Mouse (Mus musculus) brain, embryonic 14.5 days (tissue): Measurements from ENCODE around the gene Gm12216. TPM values are rescaled to one million over a fixed set of nuclear protein-coding genes. Genes with fewer than 3 reads are reported as not detected.
"Not testable (repeated sequence)": the region's sequence is repeated elsewhere in the genome, so short reads cannot be mapped to it uniquely, and the experiment has no call there.

ENCODE experiments used
- DNase-seq: peaks from one replicate; pipeline ENCODE4 v3.0.0-alpha.2; 2011; ENCODE audit warnings: low read depth
- CTCF ChIP-seq: fragments of 200-500 bp; IDR thresholded peaks from 2 replicates; pipeline ENCODE4 v1.5.1; 2012; ENCODE audit warnings: inconsistent platforms, mild to moderate bottlenecking, moderate library complexity, borderline replicate concordance; ENCODE audit not compliant: insufficient read depth, insufficient read length; ENCODE audit errors: extremely low read depth
- POLR2A ChIP-seq: fragments of 200-500 bp; IDR thresholded peaks from 2 replicates; pipeline ENCODE4 v1.6.1; 2012; ENCODE audit warnings: mild to moderate bottlenecking, inconsistent platforms, borderline replicate concordance; ENCODE audit not compliant: poor library complexity, insufficient read depth, insufficient read length, severe bottlenecking; ENCODE audit errors: extremely low read depth
- polyA plus RNA-seq: library from polyadenylated mRNA; depleted of rRNA; stranded (reverse); fragments of >200 nt; gene quantifications from 2 replicates; pipeline ENCODE4 v1.2.3, GENCODE M21; 2012

Gm12216 gene
- polyA plus RNA-seq, 1 experiment: 0.11 TPM

DNA sequence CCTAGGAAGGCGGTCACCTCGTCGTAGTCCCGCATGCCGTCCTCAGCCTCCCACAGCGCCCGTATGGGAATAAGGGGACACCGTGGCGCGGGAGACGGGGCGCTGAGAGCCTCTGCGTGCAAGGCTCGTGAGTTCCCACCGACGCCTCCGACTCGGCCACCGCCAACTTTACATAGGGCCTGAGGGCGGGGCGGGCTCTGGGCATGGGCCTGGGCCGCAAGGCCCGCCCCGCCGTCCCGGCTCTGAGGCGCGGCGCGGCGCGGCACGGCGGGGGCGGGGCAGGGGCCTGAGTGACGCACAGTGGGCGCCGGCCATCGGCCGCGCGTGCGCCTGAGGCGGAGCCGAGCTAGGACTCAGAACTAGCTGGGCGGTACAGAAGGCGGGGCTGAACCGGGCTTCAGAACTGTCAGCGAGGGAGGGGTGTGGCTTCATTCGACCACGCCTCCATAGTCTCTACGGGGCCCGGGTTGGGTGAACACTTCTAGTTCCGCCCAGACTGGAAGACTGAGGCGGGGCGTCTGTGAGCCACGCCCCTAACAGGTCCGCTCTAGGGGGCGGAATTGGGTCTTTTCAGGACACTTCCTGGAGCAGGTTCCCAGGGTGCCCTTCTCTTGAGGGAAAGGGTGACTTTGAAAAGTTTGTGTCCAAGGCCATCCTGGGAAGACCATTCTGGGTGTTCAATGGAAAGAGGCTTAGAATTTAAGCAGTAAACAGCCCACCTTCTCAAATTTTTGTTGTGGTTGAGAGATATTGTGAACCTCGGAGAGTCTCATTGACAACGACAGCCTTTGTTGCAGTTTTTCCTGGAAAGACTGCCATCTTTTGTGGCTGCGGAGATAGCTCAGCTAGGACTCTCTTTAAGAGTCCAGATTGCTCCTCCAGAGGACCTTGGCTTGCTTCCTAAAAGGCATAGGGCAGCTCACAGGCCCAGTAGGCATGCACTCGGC is 32.7 kb upstream of the Gm12216 start, which contains the start of gene Slc22a5:
TSS of gene Slc22a5 (minus strand) at position 156 of the 947 bp plus-strand sequence.
- peak; percentile 98 for DNase-seq
- TF ChIP-seq CTCF: no peak; the same call in 1 of the 2 replicates
- 0 out of 2 replicates have a peak, but pooled peaks have one; percentile 41 for TF ChIP-seq POLR2A

DNA sequence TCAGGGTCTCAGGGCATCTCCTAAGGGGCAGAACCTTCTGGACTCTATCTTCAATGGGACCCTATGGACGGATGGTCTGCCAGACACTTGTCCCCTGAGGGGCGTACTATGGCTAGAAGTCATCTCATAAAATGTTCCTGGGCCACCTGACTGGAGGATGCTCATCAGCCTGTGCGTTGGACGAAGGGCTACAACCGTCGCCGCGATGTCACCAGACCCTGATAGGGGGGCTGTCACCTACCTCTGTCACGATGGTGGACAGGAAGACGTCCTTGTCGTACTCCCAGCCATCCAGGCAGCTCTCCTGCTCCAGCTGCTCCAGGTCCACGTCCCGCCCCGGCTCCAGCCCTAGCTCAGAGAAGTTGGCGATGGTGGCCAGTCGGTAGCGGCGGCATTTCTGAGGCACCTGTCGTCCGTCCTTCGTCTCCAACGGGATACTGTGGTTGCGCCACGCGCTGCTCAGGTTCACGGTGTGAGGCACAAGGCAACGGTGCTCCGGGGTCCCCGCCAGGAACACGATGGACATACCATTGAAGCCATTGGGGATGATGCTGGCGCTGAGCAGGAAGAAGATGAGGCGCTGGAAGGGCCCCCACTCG is 31.9 kb upstream of the Gm12216 start:
- TF ChIP-seq CTCF (no peak), POLR2A (no peak)
- no peak for DNase-seq

DNA sequence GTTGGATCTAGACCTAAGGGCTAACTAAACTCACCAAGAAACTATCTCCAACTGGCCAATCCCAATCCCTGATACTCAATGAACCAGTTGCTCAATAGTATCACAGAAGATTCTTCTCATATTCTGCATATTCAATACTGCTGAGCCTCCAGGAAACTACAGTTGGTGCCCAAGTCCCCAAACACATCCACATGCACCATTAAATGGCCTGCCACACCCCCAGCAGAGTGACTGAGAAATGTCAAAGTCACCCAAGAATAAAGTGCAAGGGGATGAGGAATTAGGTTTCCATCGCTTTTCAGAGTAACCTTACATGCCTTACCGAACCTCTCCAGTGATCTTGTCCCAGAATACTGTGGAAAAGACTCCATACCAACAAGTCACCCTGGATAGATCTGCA is 31.2 kb upstream of the Gm12216 start:
- TF ChIP-seq POLR2A (no peak), CTCF (no peak)

DNA sequence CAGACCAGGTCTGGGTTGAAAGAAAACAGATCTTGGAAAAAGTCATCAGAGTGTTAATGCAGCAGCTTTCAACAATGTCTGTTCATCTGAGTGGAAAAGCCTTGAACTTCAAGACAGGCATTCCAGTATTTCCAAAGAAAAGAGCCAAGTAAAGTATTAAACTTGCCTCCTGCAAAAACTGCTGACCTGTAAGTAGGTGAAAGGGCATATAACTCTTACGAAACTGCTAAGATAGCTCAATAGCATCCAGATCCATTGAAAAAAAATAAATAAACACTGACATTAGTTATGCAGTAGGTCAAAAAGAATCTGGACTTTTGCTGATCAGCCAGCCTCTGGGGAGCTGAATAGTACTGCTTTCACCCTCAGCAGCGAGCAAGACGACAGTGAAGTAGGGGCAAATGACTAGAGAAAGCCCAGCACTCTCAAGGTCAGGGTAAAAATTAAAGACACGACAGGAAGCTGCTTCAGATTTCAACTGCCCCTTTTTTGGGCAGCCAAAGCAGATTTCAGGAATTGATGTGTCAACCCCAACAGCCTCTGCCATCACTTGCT is 30.1 kb upstream of the Gm12216 start:
- TF ChIP-seq POLR2A (no peak), CTCF (no peak)
- DNase-seq: no peak

More for the DNA sequence above, 31.2 kb upstream of the Gm12216 start:
- DNase-seq: no peak

DNA sequence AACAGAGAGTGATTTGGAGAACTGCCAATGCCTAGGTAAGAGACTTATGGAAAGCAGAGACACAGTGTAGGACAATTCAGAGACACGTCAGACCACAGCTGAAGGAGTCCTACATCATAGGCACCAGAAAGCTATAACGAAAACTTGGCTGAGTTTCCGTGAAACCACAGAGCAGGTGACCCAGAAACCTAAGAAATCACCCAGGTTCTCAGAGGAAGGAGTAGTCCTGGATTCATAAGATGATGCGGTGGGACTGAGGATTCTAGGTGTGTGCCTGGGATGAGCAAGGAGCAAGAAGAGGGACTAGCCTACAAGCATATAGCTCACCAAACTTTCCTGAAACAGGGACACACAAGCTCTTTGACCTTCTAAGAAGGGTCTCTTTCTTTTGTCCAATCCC is 29.2 kb upstream of the Gm12216 start:
- no peak for DNase-seq
- TF ChIP-seq CTCF: no peak
- no peak for TF ChIP-seq POLR2A

DNA sequence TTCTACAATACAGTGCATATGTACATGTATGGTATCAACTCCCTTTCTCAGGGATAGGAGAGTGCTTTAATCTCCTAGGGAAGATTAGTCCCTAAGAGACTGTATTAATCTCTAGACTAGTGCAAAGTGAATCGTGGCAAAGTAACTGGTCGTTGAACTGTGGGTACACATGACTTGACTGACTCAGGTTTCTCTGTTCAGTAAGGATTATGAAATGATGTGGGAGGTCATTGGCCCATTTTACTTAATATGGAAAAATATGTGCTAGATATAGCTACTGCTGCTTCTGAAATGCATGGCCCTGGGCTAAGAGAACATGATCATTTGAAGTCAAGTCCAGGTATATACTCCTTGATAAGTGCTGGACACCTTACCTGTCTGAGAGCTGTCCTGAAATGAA is 24.2 kb upstream of the Gm12216 start:
- TF ChIP-seq POLR2A (no peak), CTCF (no peak)

DNA sequence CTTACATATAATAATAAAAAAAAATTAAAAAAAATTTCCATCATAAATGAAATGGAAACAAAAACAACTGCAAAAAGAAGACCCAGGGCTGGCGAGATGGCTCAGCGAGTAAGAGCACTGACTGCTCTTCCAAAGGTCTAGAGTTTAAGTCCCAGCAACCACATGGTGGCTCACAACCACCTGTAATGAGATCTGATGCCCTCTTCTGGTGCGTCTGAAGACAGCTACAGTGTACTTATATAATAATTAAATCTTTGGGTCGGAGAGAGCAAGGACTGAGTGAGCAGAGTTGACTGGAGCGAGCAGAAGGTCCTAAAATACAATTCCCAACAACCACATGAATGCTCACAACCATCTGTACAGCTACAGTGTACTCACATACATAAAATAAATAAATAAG is 19.0 kb upstream of the Gm12216 start:
- not testable (repeated sequence) for DNase-seq

More for the DNA sequence above, 24.2 kb upstream of the Gm12216 start:
- DNase-seq: no peak

DNA sequence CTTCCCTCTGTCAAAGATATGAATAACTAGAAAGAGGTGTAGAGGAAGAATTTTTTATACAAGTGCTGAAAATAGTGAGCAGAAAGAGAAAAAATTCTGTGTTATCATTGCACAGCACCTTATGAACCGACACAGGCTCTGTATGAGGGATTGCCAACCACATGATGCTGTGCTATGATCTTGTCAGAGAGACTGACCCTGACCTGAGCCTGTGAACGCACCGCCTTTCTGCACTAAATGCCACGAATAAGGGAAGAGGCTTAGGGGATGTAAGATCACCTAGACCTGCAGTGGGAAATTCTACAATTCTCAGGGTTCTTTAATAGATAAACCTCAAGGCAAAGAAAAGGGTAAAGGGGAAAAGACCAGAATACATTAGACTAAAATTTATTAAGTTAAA is 17.4 kb upstream of the Gm12216 start:
- DNase-seq: no peak
- TF ChIP-seq CTCF (no peak), POLR2A (no peak)

DNA sequence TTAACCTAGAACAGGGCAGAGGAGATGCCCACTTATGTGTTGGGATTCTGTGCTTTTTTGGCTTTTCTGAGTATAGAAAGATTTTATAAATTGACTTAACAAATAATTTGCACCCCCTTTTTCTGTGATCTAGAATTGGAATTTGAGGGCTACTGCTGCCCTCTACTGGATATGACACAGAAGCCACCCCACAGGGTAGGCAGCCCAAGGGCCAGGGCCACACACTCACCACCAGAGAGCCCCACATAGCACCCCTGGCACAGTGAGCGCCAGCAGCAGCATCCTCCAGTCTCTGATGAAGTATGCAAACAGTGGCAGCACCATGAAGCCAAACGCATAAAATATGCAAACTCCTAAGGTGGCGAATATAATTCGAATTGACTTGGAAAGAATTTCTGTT is 15.7 kb upstream of the Gm12216 start:
- TF ChIP-seq POLR2A (no peak), CTCF (no peak)
- no peak for DNase-seq

DNA sequence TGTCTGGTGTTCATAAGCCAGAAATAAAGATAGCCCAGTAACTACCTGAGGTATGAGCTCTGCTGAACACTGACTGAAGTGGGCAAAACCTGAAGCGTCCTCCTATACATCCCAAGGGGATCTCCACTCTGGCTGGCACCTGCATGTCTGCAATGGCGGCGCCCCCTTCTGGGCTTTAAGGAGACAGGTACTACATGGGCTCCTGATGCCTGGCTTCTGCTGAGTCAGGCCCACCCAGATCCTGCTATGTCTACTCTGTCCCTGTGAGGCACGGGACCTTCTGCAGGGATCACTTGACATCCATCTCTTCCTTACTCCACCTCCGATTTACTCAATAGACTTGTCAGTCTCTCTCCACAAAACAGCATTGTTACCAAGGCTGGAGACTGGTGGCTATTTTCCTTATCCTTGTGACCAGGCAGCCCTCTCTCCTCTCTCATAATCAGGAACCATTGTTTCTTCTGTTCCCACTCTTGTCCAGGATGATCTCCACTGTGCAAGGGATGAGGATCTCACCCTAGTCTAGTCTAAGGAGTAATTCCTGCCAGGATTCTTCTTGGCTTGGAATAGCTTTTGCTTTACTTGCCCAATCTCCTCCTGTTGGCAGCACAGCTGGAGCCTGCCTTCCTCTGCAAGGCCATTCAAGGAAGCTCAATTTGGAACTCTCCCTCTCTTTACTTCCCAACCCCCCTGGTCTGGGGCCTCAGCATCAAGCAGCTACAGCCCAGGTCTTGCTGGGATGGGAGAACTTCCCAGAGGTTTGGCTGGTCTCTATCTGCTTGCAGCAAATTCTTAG is 15.1 kb upstream of the Gm12216 start:
- DNase-seq: not testable (repeated sequence)

DNA sequence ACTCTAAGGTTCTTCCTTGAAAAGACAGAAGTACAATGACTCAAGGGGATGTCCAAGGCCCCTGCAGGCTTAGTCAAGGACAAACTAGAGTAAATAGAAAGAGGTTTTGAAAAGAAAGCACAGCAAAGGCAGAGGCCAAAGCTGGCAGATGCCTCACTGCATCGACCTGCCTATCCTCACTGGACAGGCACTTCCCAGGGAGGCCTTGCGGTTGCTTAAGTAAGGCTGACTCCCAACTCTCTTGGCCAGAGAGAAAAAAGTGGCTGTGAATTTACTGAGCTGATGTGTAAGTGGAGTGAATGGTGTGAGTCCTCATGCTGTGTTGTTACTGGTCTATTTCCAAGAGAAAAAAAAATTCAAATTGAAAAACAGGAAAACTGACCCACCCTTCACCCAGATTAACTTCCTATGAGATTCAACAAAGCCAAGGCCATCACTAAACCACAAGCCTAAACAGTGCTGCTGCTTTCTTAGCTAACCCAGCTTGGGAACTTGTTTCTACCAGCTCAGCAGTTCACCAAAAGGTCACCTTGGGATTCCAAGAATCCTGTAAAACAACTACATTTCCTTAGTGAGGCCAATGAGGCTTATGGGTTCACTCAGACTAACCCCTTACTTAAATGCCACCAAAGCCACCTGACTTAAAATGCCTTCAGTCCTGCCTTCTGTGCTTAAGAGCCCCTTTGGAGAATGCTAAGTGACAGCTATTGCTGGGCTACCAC is 12.9 kb upstream of the Gm12216 start:
- TF ChIP-seq POLR2A (no peak), CTCF (no peak)
- no peak for DNase-seq
